Mouse (Mus musculus) urinary bladder, postnatal 14 days (tissue): ENCODE results near the gene Olfr1275.

Source experiments
- DNase-seq: peaks from one replicate; pipeline ENCODE4 v3.0.0; 2021; ENCODE audit warnings: low spot score

Olfr1275 gene

GRCm38 (mm10) chr2:111235186-111235585, at the start of gene Olfr1275:
Gene Olfr1275, minus strand, starts transcription at chr2:111235286.
- no peak for DNase-seq

GRCm38 (mm10) chr2:111274006-111274405, 38.9 kb upstream of the Olfr1275 start, which contains the start of gene Olfr1277:
Gene Olfr1277, minus strand, starts transcription at chr2:111274106.
- DNase-seq: no peak

- no peak for DNase-seq
These were observed 19.1 kb upstream of the Olfr1275 start, which contains the start of gene Olfr1276 for GRCm38 (mm10) chr2:111254216-111254615. Gene Olfr1276, plus strand, starts transcription at chr2:111254516.

GRCm38 (mm10) chr2:111229502-111229901, 5.6 kb downstream of the Olfr1275 start, which contains the start of gene 4930430A15Rik:
Gene 4930430A15Rik, minus strand, starts transcription at chr2:111229602.
- DNase-seq: no peak

GRCm38 (mm10) chr2:111182068-111182467, 53.0 kb downstream of the Olfr1275 start:
- DNase-seq: no peak
